Mouse (Mus musculus) layer of hippocampus, postnatal 14 days (tissue): ENCODE data around the gene Nmnat3. TPM values are rescaled to one million over a fixed set of nuclear protein-coding genes. Genes with fewer than 3 reads are reported as not detected.
A peak's percentile ranks its signal among the peaks of the same experiment; 100 is the strongest.

Experiments used
- DNase-seq, 2 experiments: peaks; one replicate each; pipeline ENCODE4 v3.0.0; 2021 to 2022; ENCODE audit warnings: low spot score in 2 of 2, mixed read lengths in 1 of 2
- total RNA-seq, 2 experiments: library from RNA; stranded (reverse); gene quantifications; 2 replicates each; pipeline ENCODE4 v1.2.3; 2021

Gene Nmnat3
- total RNA-seq, 2 experiments from 2014 or later, result 0.90 to 0.98 TPM

GRCm38 (mm10) chr9:98352332-98352731, 65.1 kb downstream of the Nmnat3 start:
- no peak for DNase-seq

DNA sequence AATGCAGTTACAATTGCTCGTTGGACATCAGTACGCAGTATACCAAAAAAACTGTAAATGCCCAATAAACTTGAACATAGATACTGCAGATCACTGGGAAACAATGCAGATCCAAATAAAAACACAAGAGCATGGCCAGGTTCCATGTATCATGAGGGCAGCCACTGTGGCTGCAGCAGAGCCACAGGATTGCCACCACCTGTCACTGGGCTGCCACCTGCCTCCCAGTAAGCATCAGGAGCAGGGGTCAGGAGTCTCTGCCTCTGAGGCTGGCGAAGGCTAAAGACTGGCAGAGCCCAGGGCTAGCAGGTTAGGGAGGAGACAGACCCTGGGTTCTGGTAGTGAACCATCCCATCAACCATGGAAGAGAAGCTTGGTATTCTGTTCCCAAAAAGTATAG, 67.7 kb downstream of the Nmnat3 start:
- no peak for DNase-seq

GRCm38 (mm10) chr9:98361047-98361446, 73.8 kb downstream of the Nmnat3 start:
- DNase-seq, result no peak

DNA sequence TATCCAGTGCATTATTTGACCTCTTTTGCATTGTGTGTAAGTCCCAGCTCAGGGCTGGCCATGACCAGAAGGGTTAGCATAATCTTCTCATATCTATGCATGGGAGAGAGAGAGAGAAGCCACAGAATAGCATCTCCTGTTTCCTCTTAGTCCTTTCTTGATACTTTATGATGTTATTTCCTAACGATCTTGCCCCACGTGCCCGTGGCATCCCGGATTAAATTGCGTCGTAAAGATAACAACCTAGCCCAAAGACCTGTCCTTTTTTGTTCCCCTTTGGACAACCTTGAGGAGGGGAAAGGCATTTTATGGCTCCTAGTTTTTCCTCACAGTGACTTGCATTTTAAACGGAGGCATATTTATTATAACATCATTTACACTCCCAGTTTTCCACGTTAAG, 78.8 kb downstream of the Nmnat3 start:
- no peak for DNase-seq

DNA sequence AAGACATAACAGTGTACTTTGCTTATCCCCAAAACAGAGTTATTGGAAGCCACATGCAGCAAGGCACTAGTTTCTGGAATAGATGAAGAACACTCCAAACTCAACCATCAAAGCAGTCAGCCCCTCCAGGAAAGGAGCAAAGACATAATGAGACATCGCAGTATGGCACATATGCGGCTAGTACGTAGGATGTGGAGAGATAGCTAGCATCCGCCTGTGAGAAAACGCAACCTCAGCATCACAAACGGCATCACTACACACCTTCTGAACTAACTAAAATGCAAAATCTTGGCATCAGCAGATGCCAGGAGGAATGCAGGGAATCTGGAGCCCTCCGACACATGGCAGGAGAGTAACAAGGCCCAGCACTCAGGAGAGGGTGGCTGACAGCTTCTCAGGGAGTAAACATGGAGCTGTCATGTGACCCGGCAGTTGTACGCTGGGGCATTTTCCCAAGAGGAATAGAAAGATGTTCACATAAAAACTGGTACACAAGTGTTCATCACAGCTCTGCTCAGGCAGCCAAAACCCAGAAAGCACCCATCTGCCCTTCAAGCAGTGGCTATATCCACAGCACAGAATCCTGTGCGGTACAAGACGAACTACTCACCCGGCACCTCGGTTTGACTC, 80.2 kb downstream of the Nmnat3 start:
- DNase-seq, result peak; percentile 54 to 55

DNA sequence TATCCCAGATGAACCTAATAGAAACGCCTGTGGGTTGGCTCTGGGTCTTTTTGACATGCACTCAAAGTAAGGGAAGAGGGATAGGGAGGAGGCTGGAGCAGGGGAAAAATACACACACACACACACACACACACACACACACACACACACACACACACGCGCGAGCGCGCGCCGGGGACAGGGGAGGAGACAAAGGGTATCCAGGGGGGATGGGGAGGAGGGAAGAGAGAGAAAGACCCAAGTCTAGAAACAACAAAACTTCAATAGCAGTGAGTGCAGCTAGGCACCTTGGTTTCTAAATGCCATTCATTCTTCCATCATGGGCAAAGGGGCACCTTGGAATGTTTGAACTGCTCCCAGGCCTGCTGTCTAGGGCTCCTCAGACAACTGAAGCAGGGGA, 82.5 kb downstream of the Nmnat3 start:
- no peak for DNase-seq

GRCm38 (mm10) chr9:98373358-98373757, 86.1 kb downstream of the Nmnat3 start:
- DNase-seq, result no peak

- no peak for DNase-seq
Measured at GRCm38 (mm10) chr9:98374897-98375296, 87.7 kb downstream of the Nmnat3 start.

- no peak for DNase-seq
Measured at GRCm38 (mm10) chr9:98375329-98376170, 88.3 kb downstream of the Nmnat3 start.

DNA sequence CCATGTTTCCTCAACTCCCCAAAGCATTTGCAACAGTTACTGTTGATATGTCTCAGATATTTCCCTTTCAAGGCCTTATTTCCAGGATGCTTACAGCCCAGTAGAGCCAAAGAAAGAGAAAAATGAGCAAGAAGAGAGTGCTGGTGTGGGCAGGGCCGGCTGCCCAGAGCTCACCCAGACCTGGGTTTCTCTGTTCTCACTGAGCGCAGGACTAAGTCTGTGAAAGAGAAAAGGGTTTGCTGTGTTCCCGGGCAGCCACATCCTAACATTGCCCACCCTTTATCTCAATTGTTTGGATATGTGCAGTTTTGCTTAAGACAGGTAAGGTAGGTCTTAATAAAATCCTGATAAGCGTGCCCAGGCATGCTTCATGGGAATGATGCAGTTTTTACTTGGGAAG, 92.5 kb downstream of the Nmnat3 start:
- DNase-seq, result no peak

GRCm38 (mm10) chr9:98380593-98380992, 93.4 kb downstream of the Nmnat3 start:
- no peak for DNase-seq

GRCm38 (mm10) chr9:98387741-98388632, 100.8 kb downstream of the Nmnat3 start:
- DNase-seq, result no peak

DNA sequence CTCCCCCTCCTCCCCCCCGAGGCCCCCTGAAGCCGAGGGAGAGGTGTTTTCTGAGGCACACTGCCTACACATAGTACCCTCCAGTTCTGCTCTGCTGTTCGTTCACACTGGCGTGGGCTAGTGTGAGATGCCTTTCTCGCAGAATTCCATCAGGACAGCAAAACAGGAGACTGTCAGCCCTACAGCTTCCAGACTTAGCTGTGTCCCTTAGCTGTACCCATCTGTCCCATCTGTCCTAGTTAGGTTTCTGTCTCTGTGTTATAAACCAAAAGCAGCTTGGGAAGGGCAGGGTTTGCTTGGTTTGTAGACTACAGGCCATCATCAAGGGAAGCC, 101.4 kb downstream of the Nmnat3 start:
- no peak for DNase-seq

- no peak for DNase-seq
Measured at GRCm38 (mm10) chr9:98393496-98393895, 106.3 kb downstream of the Nmnat3 start.

GRCm38 (mm10) chr9:98397211-98397610, 110.0 kb downstream of the Nmnat3 start:
- no peak for DNase-seq

GRCm38 (mm10) chr9:98397866-98398265, 110.6 kb downstream of the Nmnat3 start:
- no peak for DNase-seq

- DNase-seq, result peak in 1 of 2 experiments; percentile 16
Measured at GRCm38 (mm10) chr9:98400185-98400894, 113.1 kb downstream of the Nmnat3 start.

GRCm38 (mm10) chr9:98401611-98402010, 114.4 kb downstream of the Nmnat3 start:
- DNase-seq, result no peak

GRCm38 (mm10) chr9:98407771-98408170, 120.5 kb downstream of the Nmnat3 start:
- no peak for DNase-seq

GRCm38 (mm10) chr9:98409137-98409536, 121.9 kb downstream of the Nmnat3 start:
- peak; percentile 65 to 73 for DNase-seq

DNA sequence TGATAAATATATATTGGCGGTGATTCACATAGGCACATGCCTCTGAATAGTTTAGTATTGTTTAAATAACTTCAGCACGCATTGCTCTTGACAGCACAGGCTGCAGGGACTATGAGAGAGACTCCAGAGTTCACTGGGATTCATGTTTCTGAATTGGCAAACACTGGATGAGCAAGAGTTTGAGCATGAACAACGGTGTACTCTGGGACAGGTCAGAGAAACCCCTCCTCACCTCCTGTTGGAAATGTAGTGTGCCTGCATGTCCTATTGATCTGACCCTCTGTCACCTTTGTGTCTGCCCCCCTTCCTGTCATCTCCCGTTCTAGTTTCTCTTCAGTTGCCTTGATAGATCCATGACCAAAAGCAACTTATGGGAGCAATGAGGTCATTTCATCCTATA, 128.2 kb downstream of the Nmnat3 start:
- no peak for DNase-seq
